Comparison of ENCODE assay signal across 11 mouse cellular contexts in genomic region chr13:109341902-109342301, GRCm38 (mm10).
DNase-seq lines count a peak whose midpoint lies in the region; ATAC-seq and TF ChIP-seq lines count a peak whose summit lies in the region.
"Had no signal": no experiment of that assay in that cellular context is flagged by ENCODE, and none has a peak within 500 bp of the region (broad histone marks: within the 10 kb centered on the region; RNA-seq: fewer than 3 reads in every experiment).

No protein-coding gene starts in this region.

- no peak overlapping the region for H3K4me2 ChIP-seq in heart, postnatal 0 days (ENCODE audit: low read depth, low read length)
- no peak overlapping the region for H3K4me2 ChIP-seq in midbrain, embryonic 14.5 days (ENCODE audit: low read length)
- no peak overlapping the region for H3K4me2 ChIP-seq in midbrain, embryonic 11.5 days
- H3K4me2 ChIP-seq: kidney, embryonic 15.5 days had no signal

- H3K36me3 ChIP-seq in heart, postnatal 0 days (replicated peaks; ENCODE audit: control insufficient read depth, insufficient read depth, low read length), result no peaks in the 10 kb centered on the region
- H3K36me3 ChIP-seq in midbrain, embryonic 14.5 days (ENCODE audit: control insufficient read depth, insufficient read depth, low read length), result no peaks in the 10 kb centered on the region
- no peaks in the 10 kb centered on the region for H3K36me3 ChIP-seq in midbrain, embryonic 11.5 days (ENCODE audit: control insufficient read depth, insufficient read depth, low read length)
- H3K36me3 ChIP-seq: kidney, embryonic 15.5 days had no signal

- no peak for TF ChIP-seq POLR2A in brain, embryonic 14.5 days (IDR thresholded peaks at IDR 0.05; ENCODE audit: borderline replicate concordance, extremely low read depth, insufficient read depth, insufficient read length, poor library complexity, severe bottlenecking)

- intact Hi-C loops in heart, postnatal 25 days (cut with DNase I), result loop anchor here (10.0 kb wide), 1 partner anchor 413 kb away; no protein-coding TSS in a partner anchor

- ATAC-seq in heart, postnatal 0 days (ENCODE audit: insufficient read depth, low read depth), result no peak
- no peak for ATAC-seq in midbrain, embryonic 14.5 days (ENCODE audit: low FRiP score, low TSS enrichment)
- ATAC-seq in midbrain, embryonic 11.5 days (ENCODE audit: low FRiP score), result no peak
- ATAC-seq in inflammation-experienced regulatory T-cells, adult 6 months, result no peak

- H3K27ac ChIP-seq in heart, postnatal 0 days (ENCODE audit: low read depth), result no peak overlapping the region
- H3K27ac ChIP-seq in midbrain, embryonic 14.5 days (replicated peaks; ENCODE audit: low read depth, low read length), result no peak overlapping the region
- H3K27ac ChIP-seq in midbrain, embryonic 11.5 days (ENCODE audit: low read depth, low read length), result no peak overlapping the region
- H3K27ac ChIP-seq: kidney, embryonic 15.5 days had no signal

- peak; percentile 44 for TF ChIP-seq CTCF in heart, postnatal 0 days (IDR thresholded peaks at IDR 0.05; ENCODE audit: low read depth)
- peak; percentile 27; the same call in 1 of the 2 replicates for TF ChIP-seq CTCF in brain, embryonic 14.5 days (IDR thresholded peaks at IDR 0.05; ENCODE audit: borderline replicate concordance, extremely low read depth, insufficient read depth, insufficient read length)

- H3K4me3 ChIP-seq in heart, postnatal 0 days (ENCODE audit: low read depth, low read length), result no peak overlapping the region
- no peak overlapping the region for H3K4me3 ChIP-seq in midbrain, embryonic 14.5 days (replicated peaks; ENCODE audit: low read depth, low read length)
- no peak overlapping the region for H3K4me3 ChIP-seq in midbrain, embryonic 11.5 days (ENCODE audit: low read depth, low read length)
- H3K4me3 ChIP-seq: kidney, embryonic 15.5 days had no signal

- H3K27me3 ChIP-seq in heart, postnatal 0 days (ENCODE audit: control insufficient read depth, insufficient read depth, low read length), result no peaks in the 10 kb centered on the region
- no peaks in the 10 kb centered on the region for H3K27me3 ChIP-seq in midbrain, embryonic 14.5 days (ENCODE audit: control insufficient read depth, insufficient read depth, low read length)
- no peaks in the 10 kb centered on the region for H3K27me3 ChIP-seq in midbrain, embryonic 11.5 days (ENCODE audit: control insufficient read depth, insufficient read depth, low read length)
- H3K27me3 ChIP-seq: kidney, embryonic 15.5 days had no signal

- H3K9ac ChIP-seq in heart, postnatal 0 days (replicated peaks; ENCODE audit: low read depth, low read length), result no peak overlapping the region
- H3K9ac ChIP-seq in midbrain, embryonic 14.5 days (replicated peaks; ENCODE audit: low read length), result no peak overlapping the region
- H3K9ac ChIP-seq in midbrain, embryonic 11.5 days (ENCODE audit: low read length), result no peak overlapping the region
- H3K9ac ChIP-seq: kidney, embryonic 15.5 days had no signal

- TF ChIP-seq EP300 in heart, postnatal 0 days (IDR thresholded peaks at IDR 0.05; ENCODE audit: low read depth), result no peak

- no peaks in the 10 kb centered on the region for H3K9me3 ChIP-seq in heart, postnatal 0 days (replicated peaks; ENCODE audit: control insufficient read depth, low read length)
- H3K9me3 ChIP-seq in midbrain, embryonic 14.5 days (ENCODE audit: control insufficient read depth, low read length), result no peaks in the 10 kb centered on the region
- H3K9me3 ChIP-seq in midbrain, embryonic 11.5 days (ENCODE audit: control insufficient read depth, low read length), result no peaks in the 10 kb centered on the region
- H3K9me3 ChIP-seq: kidney, embryonic 15.5 days had no signal

- WGBS in heart, postnatal 0 days, result 47% methylated on average over 3 of the region's 3 CpGs
- WGBS in midbrain, embryonic 14.5 days, result 54% methylated on average over 3 of the region's 3 CpGs
- WGBS in midbrain, embryonic 11.5 days, result 68% methylated on average over 3 of the region's 3 CpGs

- DNase-seq in heart, postnatal 0 days (ENCODE audit: low spot score), result no peak
- DNase-seq in heart, postnatal 25 days (ENCODE audit: low spot score), result no peak
- peak; percentile 49 for DNase-seq in midbrain, embryonic 14.5 days
- DNase-seq in midbrain, embryonic 11.5 days (ENCODE audit: low spot score, missing footprints), result no peak
- DNase-seq in brain, embryonic 14.5 days (ENCODE audit: low read depth), result peak; percentile 41
- no peak for DNase-seq in gastrocnemius, postnatal 25 days
- DNase-seq: cerebellum, postnatal 36 days; gastrocnemius, postnatal 10 days; heart, postnatal 36 days had no signal

- no peaks in the 10 kb centered on the region for H3K4me1 ChIP-seq in heart, postnatal 0 days (ENCODE audit: control insufficient read depth, insufficient read depth)
- no peaks in the 10 kb centered on the region for H3K4me1 ChIP-seq in midbrain, embryonic 14.5 days (ENCODE audit: control insufficient read depth, insufficient read depth, low read length)
- H3K4me1 ChIP-seq in midbrain, embryonic 11.5 days (ENCODE audit: control insufficient read depth, insufficient read depth, low read length), result no peaks in the 10 kb centered on the region

Comparison
In these comparisons a context has a peak if more than half of its experiments do, and no peak if none do; other contexts are left out.
1. DNase-seq: peak in midbrain, embryonic 14.5 days (single experiment) and brain, embryonic 14.5 days (single experiment); none in heart, postnatal 0 days (single experiment), heart, postnatal 25 days (single experiment), midbrain, embryonic 11.5 days (single experiment) and gastrocnemius, postnatal 25 days (single experiment).